Mouse (Mus musculus): ENCODE data around the gene Olfr920.
A peak's percentile ranks its signal among the peaks of the same experiment; 100 is the strongest.

Olfr920 gene

GRCm38 (mm10) chr9:38751999-38752398, at the start of gene Olfr920:
Gene Olfr920, plus strand, starts transcription at chr9:38752299.
- DNase-seq (ENCODE audit: low spot score): no peak

GRCm38 (mm10) chr9:38718102-38718501, 34.0 kb upstream of the Olfr920 start, which contains the start of gene Vwa5a:
Gene Vwa5a, plus strand, starts transcription at chr9:38718268.
- peak; percentile 82 for DNase-seq (ENCODE audit: low spot score)

- DNase-seq (ENCODE audit: low spot score): peak; percentile 67
Observed at GRCm38 (mm10) chr9:38718927-38719441, 33.1 kb upstream of the Olfr920 start.

GRCm38 (mm10) chr9:38724044-38724443, 28.1 kb upstream of the Olfr920 start:
- DNase-seq (ENCODE audit: low spot score): no peak

GRCm38 (mm10) chr9:38728218-38728617, 23.9 kb upstream of the Olfr920 start:
- DNase-seq (ENCODE audit: low spot score): no peak

- no peak for DNase-seq (ENCODE audit: low spot score)
Observed at GRCm38 (mm10) chr9:38741408-38741807, 10.7 kb upstream of the Olfr920 start.

- DNase-seq (ENCODE audit: low spot score): no peak
Observed at GRCm38 (mm10) chr9:38744619-38745315, 7.3 kb upstream of the Olfr920 start.

GRCm38 (mm10) chr9:38772768-38773167, 20.7 kb downstream of the Olfr920 start, which contains the start of gene Olfr921:
Gene Olfr921, plus strand, starts transcription at chr9:38773068.
- no peak for DNase-seq (ENCODE audit: low spot score)

- DNase-seq (ENCODE audit: low spot score): no peak
Observed at GRCm38 (mm10) chr9:38792689-38793088, 40.6 kb downstream of the Olfr920 start.

GRCm38 (mm10) chr9:38805696-38806095, 53.6 kb downstream of the Olfr920 start:
- DNase-seq (ENCODE audit: low spot score): no peak
